Mouse (Mus musculus) heart, adult 18-20 months (tissue): ENCODE measurements around the gene Epb41l2. TPM values are rescaled to one million over a fixed set of nuclear protein-coding genes. Genes with fewer than 3 reads are reported as not detected.

Source experiments
- total RNA-seq, 2 experiments: library from RNA; stranded (reverse); gene quantifications; 2 replicates each; pipeline ENCODE4 v1.2.3; 2021

The Epb41l2 gene
- total RNA-seq, 2 experiments from 2014 or later, result 38.5 to 38.7 TPM

Other genes with a start within 250 kb of the Epb41l2 start
- gene Akap7, start 51.9 kb upstream of the Epb41l2 start, total RNA-seq, result 10 to 100 TPM; 52.6 to 62.5 TPM
- gene Smlr1, start 176.5 kb downstream of the Epb41l2 start, total RNA-seq, result not detected